Mouse (Mus musculus): Measurements from ENCODE around the gene Gm28557. TPM values are rescaled to one million over a fixed set of nuclear protein-coding genes. Genes with fewer than 3 reads are reported as not detected.
"Not testable (repeated sequence)": the region's sequence is repeated elsewhere in the genome, so short reads cannot be mapped to it uniquely, and the experiment has no call there.

The Gm28557 gene
- polyA plus RNA-seq (2015; fragmentation: Nextera tagmentation; extraction: Ambion mirVana), result 0.99 and 1.5 TPM in 2 replicates

DNA sequence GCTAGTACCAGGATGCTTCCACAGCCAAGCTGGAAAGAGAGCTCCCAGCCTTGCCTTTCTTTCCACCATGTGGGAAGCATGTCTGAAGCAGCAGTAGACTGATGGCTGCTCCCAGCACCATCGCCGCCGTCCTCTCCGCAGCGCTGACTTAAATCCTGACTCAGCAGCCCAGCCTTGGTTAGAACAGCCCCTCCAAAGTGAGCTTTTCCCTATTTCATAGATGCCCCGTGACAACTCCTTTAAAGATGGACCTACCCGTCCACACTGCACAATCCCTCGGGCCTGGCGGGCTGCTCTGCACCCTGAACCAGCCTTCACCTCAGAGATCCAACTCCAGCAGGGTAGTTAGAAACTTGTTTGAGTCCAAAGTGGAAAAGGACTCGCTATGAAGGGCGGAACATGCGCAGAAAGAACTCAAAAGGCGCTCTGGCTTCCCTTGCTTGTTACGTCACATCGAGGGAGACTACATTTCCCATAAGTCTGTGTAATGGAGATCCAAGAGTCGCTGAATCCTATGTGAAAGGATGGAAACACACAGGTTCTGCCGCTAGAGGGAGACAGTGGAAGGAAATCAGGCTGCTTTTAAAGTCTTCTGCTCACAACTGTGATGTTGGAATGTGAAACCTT is at the start of gene Gm28557:
Gm28557 (minus strand) TSS at position 411 of the 627 bp plus-strand sequence.
- under 1% methylated on average over 17 of the region's 17 CpGs for WGBS
- peaks cover 10% of the 10 kb centered on the region for H3K4me1 ChIP-seq
- H3K27me3 ChIP-seq (replicated peaks), result no peaks in the 10 kb centered on the region
- H3K9ac ChIP-seq (replicated peaks), result peak within 1 kb of the TSS; percentile 60
- no peaks in the 10 kb centered on the region; the same call in 1 of the 2 replicates for H3K36me3 ChIP-seq
- peak within 1 kb of the TSS; percentile 66 for H3K4me3 ChIP-seq (replicated peaks)
- peak within 1 kb of the TSS; percentile 86 for H3K4me2 ChIP-seq
- no peaks in the 10 kb centered on the region for H3K9me3 ChIP-seq (replicated peaks)
- peak; percentile 99 for ATAC-seq (ENCODE audit: low FRiP score)
- peak within 1 kb of the TSS; percentile 84 for H3K27ac ChIP-seq (replicated peaks)

DNA sequence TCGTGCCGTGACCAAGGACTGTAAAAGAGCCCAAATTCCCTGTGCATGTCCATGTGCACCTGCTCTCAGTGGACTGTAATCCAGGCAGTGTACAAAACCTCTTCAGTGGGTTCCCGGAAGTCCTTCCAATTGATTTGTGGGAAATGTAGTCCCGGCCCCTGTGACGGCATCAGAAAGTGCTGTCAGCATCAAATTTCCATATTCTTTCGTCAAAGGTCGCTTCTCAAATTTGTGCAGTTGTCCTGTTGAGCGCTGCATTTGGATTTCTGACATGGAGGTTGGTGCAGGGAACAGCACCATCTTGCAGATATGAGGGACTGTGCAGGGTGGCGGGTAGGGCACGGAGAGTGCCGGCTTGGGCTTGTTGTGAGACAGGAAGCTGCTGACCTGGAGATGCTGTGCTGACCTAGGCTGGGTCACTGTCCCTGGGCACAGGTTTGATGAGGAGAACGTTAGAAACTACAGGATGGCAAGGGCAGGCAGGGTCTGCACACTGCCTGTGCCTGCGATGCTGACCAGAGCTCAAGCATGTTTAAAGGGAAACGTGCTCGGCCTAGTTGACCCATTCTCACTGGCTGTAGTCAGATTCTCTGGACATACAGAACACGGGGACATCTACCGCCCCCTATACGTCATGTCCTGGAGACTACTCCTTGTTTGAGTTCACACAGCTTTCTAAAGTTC is 19.8 kb upstream of the Gm28557 start:
- H3K27ac ChIP-seq (replicated peaks), result peak overlapping the region; percentile 82
- under 1% methylated on average over 18 of the region's 18 CpGs for WGBS
- no peaks in the 10 kb centered on the region for H3K27me3 ChIP-seq (replicated peaks)
- peaks cover 9% of the 10 kb centered on the region; the same call in 1 of the 2 replicates for H3K4me1 ChIP-seq
- peak; percentile 98 for ATAC-seq (ENCODE audit: low FRiP score)
- no peaks in the 10 kb centered on the region for H3K9me3 ChIP-seq (replicated peaks)
- no peaks in the 10 kb centered on the region for H3K36me3 ChIP-seq
- peak overlapping the region; percentile 81 for H3K4me2 ChIP-seq
- H3K9ac ChIP-seq (replicated peaks), result peak overlapping the region; percentile 72
- H3K4me3 ChIP-seq (replicated peaks), result peak overlapping the region; percentile 72

DNA sequence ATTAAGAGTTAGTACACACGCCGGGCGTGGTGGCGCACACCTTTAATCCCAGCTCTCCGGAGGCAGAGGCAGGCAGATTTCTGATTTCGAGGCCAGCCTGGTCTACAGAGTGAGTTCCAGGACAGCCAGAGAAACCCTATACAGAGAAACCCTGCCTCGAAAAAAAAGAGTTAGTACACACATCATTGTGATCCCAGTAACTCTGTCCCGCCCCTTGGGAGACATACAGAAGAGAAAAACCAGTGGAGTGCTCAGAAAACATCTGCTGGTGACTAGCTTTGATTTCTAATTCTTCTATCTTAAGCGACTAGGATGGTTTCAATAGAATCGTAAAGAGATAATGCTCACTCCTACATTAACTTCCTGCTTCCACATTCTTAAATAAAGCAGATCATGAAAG is 19.1 kb upstream of the Gm28557 start:
- not testable (repeated sequence) for H3K27me3 ChIP-seq (replicated peaks); H3K36me3 ChIP-seq; H3K4me1 ChIP-seq; H3K9me3 ChIP-seq (replicated peaks)
- peak; percentile 49; the same call in 1 of the 2 replicates for ATAC-seq (ENCODE audit: low FRiP score)
- WGBS, result 78% methylated on average over 10 of the region's 10 CpGs
- Histone ChIP-seq H3K4me2 (peak overlapping the region; percentile 81), H3K27ac (replicated peaks) (peak overlapping the region; percentile 82), H3K4me3 (replicated peaks) (peak overlapping the region; percentile 72), H3K9ac (replicated peaks) (peak overlapping the region; percentile 72; the same call in 1 of the 2 replicates)

DNA sequence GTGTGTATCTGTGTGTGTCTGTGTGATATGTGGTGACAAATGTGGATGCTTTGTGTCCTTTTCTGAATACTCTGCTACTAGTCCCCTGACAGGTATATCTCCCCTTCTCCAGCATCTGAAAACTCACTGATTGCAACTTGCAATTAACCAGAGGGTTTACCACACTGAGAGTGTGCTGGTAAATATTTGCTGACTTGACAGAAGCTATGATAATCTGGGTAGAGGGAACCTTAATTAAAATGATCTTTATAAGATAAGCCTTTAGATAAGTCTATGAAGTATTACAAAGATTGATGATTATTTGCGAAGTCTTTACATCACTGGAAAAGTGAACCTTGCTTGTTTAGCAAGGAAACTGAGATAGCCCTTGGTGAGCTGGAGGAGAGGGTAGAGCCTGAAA is 16.1 kb upstream of the Gm28557 start:
- no peak overlapping the region for H3K4me2 ChIP-seq
- WGBS, result 94% methylated on average over 1 of the region's 1 CpGs
- no peak for ATAC-seq (ENCODE audit: low FRiP score)

DNA sequence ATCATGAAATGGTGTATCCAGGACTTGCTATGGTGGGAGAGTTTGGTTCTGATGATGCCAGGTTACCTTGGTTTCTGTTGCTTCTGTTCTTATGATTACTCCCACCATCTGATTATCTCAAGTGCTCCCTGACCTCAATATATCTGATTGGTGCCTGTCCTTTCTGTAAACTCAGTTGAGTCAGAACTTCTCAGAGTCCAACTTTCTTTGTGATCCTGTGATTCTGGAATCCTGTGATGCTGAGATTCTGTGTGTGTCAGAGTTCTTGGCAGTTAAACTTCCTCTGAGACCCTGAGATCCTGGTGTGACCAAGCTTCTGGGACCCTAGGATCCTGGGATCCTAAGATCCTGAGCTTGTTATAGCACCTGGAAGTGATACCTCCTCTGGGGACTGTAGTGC is 13.0 kb upstream of the Gm28557 start, which contains the start of gene Zfp759:
Zfp759 (plus strand) TSS at position 301 of the 400 bp plus-strand sequence.
- H3K4me2 ChIP-seq; H3K4me1 ChIP-seq; ATAC-seq (ENCODE audit: low FRiP score); H3K27me3 ChIP-seq (replicated peaks); H3K36me3 ChIP-seq; H3K4me3 ChIP-seq (replicated peaks); H3K9ac ChIP-seq (replicated peaks); H3K27ac ChIP-seq (replicated peaks); H3K9me3 ChIP-seq (replicated peaks): not testable (repeated sequence)

More for the DNA sequence above, 16.1 kb upstream of the Gm28557 start:
- H3K4me3 ChIP-seq (replicated peaks), result no peak overlapping the region
- peaks cover 9% of the 10 kb centered on the region; the same call in 1 of the 2 replicates for H3K4me1 ChIP-seq
- H3K9me3 ChIP-seq (replicated peaks), result no peaks in the 10 kb centered on the region
- no peak overlapping the region for H3K27ac ChIP-seq (replicated peaks)
- H3K9ac ChIP-seq (replicated peaks), result no peak overlapping the region
- no peaks in the 10 kb centered on the region for H3K27me3 ChIP-seq (replicated peaks)
- H3K36me3 ChIP-seq, result no peaks in the 10 kb centered on the region

DNA sequence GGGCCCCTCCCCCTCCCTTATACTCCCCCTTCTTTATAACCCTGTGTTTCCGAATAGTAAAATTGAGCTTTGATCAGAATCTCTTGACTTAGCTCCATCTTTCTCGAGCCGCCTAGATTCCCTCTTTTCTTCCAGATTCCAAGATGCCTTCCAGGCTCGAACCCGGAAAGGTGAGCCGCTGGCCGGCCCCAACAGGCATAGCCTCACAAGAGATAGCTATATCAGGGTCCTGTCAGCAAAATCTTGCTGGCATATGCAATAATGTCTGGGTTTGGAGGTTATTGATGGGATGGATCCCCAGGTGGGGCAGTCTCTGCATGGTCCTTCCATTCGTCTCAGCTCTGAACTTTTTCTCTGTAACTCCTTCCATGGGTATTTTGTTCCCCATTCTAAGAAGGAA is 7.8 kb upstream of the Gm28557 start, which contains the start of gene Rslcan18:
Rslcan18 (minus strand) TSS at position 101 of the 400 bp plus-strand sequence.
- not testable (repeated sequence) for H3K27me3 ChIP-seq (replicated peaks); ATAC-seq (ENCODE audit: low FRiP score); H3K36me3 ChIP-seq; H3K27ac ChIP-seq (replicated peaks); H3K4me3 ChIP-seq (replicated peaks); H3K9me3 ChIP-seq (replicated peaks); H3K4me1 ChIP-seq; H3K4me2 ChIP-seq; H3K9ac ChIP-seq (replicated peaks)
- WGBS, result 91% methylated on average over 8 of the region's 8 CpGs

DNA sequence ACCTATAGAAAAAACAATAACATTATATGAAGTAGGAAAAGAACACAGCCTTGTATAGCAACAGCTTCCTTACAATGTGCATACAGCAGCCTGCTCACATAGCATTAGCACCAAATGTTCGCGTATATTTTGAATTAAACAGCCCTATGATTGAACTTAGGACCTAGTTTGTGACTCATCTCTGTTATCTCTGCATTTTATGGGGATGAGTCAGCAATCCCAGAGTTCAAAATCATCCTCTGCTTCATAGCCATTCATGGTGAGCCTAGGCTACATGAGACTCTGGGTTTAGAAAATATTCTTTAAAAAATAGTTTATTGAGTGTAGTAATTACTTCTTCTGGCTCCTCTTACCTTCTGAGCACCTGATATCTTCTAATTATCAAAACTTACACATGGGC is 4.9 kb upstream of the Gm28557 start:
- 93% methylated on average over 2 of the region's 2 CpGs for WGBS
- ATAC-seq (ENCODE audit: low FRiP score), result no peak
- no peaks in the 10 kb centered on the region for H3K36me3 ChIP-seq

DNA sequence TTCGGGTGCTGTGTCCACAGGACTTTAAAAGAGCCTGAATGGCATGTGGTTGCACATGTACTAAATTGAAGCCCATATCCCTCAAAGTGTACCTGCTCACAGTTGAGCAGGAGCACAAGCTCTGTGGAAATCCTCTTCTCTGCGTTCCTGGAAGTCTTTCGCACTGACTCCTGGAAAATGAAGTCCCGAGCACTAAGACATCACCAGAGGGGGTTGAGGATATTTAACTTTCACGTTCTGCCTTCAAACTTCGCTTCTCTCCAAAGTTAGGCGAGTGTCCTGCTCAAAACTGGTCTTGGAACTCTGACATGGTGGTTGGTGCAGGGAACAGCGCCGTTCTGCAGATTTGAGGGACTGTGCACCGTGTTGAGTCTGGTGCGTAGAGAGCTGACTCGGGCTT is 3.7 kb upstream of the Gm28557 start:
- no peak overlapping the region for H3K4me2 ChIP-seq
- peaks cover 10% of the 10 kb centered on the region for H3K4me1 ChIP-seq
- no peaks in the 10 kb centered on the region for H3K36me3 ChIP-seq
- H3K27me3 ChIP-seq (replicated peaks), result no peaks in the 10 kb centered on the region
- H3K9ac ChIP-seq (replicated peaks), result no peak overlapping the region
- 86% methylated on average over 12 of the region's 12 CpGs for WGBS
- no peak overlapping the region for H3K4me3 ChIP-seq (replicated peaks)
- no peak for ATAC-seq (ENCODE audit: low FRiP score)
- H3K27ac ChIP-seq (replicated peaks), result no peak overlapping the region
- no peaks in the 10 kb centered on the region for H3K9me3 ChIP-seq (replicated peaks)

More for the DNA sequence above, 4.9 kb upstream of the Gm28557 start:
- H3K4me2 ChIP-seq, result no peak overlapping the region
- no peak overlapping the region for H3K9ac ChIP-seq (replicated peaks)
- H3K9me3 ChIP-seq (replicated peaks), result no peaks in the 10 kb centered on the region
- H3K27ac ChIP-seq (replicated peaks), result no peak overlapping the region
- no peaks in the 10 kb centered on the region for H3K27me3 ChIP-seq (replicated peaks)
- no peaks in the 10 kb centered on the region for H3K4me1 ChIP-seq
- no peak overlapping the region for H3K4me3 ChIP-seq (replicated peaks)

DNA sequence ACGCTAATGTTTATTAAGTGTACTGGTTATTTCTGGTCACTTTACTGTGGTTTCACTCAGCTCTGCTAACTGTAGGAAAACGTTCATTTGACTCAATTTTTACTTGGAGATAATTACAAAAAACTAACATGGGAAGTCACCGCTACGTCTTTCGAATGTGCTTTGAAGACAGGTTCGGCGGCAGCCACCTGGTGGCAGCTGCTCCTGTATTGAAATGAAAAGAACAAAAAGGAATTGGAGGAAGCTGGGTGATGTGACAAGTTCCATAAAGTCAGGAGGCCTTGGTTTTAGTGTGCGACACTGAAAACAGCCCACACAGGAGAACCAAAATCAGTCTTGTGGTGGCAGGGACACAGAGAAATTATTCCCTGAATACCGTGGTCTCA is 410 bp upstream of the Gm28557 start:
- Histone ChIP-seq H3K9ac (replicated peaks) (peak overlapping the region; percentile 34), H3K9me3 (replicated peaks) (no peaks in the 10 kb centered on the region), H3K4me3 (replicated peaks) (peak overlapping the region; percentile 66), H3K27me3 (replicated peaks) (no peaks in the 10 kb centered on the region), H3K4me1 (peaks cover 10% of the 10 kb centered on the region), H3K36me3 (no peaks in the 10 kb centered on the region; the same call in 1 of the 2 replicates), H3K4me2 (peak overlapping the region; percentile 86), H3K27ac (replicated peaks) (peak overlapping the region; percentile 84)
- WGBS, result 4% methylated on average over 9 of the region's 9 CpGs
- ATAC-seq (ENCODE audit: low FRiP score), result peak; percentile 87

DNA sequence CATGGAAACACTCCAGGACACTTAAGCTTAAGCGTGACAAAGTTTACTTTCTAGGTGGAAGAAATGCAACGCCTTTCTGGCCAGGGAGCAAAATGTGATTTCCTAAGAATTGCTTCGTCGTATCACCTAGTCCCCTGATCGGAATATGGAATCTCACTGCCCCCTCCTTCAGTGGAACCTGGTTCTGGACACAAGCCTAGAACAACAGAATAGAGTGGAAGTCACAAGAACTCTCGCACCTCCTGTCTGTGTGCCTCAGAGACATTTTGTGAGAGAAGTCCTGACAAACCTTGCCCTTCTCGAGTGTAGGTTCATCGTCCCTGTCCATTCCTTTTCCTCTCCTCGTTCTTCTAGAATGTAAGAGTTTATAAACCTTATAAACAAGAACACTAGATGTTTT is 723 bp downstream of the Gm28557 start:
- Histone ChIP-seq H3K9me3 (replicated peaks) (no peaks in the 10 kb centered on the region), H3K4me3 (replicated peaks) (peak overlapping the region; percentile 66), H3K9ac (replicated peaks) (peak overlapping the region; percentile 60), H3K4me1 (peaks cover 10% of the 10 kb centered on the region), H3K4me2 (peak overlapping the region; percentile 86), H3K36me3 (no peaks in the 10 kb centered on the region; the same call in 1 of the 2 replicates), H3K27ac (replicated peaks) (peak overlapping the region; percentile 84; the same call in 1 of the 2 replicates), H3K27me3 (replicated peaks) (no peaks in the 10 kb centered on the region)
- no peak for ATAC-seq (ENCODE audit: low FRiP score)
- WGBS, result 70% methylated on average over 9 of the region's 9 CpGs

DNA sequence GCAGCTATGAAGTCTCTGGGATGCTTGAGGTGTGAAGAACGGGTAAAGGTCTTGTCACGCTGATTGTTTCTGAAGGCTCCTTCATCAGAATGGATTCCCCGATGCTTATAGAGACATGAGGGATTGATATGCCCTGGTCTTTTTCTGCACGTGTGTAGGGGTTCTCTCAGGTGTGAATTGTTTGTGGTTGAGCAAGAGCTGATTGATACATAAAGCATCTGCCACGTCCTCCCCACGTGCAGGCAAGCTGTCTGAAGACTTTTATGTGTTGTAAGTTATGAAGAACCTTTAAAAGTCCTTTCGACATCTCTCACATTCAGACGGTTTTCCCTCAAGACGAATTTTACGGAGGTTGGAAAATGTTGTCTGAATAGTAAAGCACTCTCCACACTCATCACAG is 10.5 kb downstream of the Gm28557 start, which contains the start of gene Zfp708:
Zfp708 (minus strand) TSS at position 101 of the 400 bp plus-strand sequence.
- H3K36me3 ChIP-seq, result no peaks in the 10 kb centered on the region
- H3K27me3 ChIP-seq (replicated peaks), result no peaks in the 10 kb centered on the region
- H3K27ac ChIP-seq (replicated peaks), result no peak within 1 kb of the TSS
- no peak for ATAC-seq (ENCODE audit: low FRiP score)
- WGBS, result 91% methylated on average over 10 of the region's 10 CpGs
- H3K9ac ChIP-seq (replicated peaks), result no peak within 1 kb of the TSS
- no peak within 1 kb of the TSS for H3K4me2 ChIP-seq
- H3K4me3 ChIP-seq (replicated peaks), result no peak within 1 kb of the TSS
- H3K9me3 ChIP-seq (replicated peaks), result no peaks in the 10 kb centered on the region
- no peaks in the 10 kb centered on the region for H3K4me1 ChIP-seq

DNA sequence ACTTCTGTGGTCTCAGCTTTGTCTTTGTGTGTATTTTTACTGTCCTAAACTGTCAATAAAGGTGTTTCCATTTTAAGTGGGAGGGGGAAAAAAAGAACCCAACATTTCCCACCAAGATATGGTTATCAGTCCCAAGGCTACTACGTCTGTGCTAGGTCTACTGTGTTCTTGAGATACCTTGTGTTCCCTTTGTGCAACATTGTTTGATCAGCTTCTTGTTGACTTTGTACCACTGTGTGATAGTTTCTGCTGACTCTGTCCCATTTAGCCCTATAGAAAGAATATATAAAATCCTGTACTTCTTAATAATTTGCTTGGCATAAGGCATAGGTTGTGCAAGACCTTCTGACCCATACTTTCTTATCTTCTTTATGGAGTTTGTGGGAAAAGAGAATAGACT is 18.2 kb downstream of the Gm28557 start:
- 88% methylated on average over 1 of the region's 1 CpGs for WGBS
- Histone ChIP-seq H3K27me3 (replicated peaks) (no peaks in the 10 kb centered on the region), H3K4me2 (no peak overlapping the region)

More for the DNA sequence above, 18.2 kb downstream of the Gm28557 start:
- ATAC-seq (ENCODE audit: low FRiP score), result no peak
- H3K4me1 ChIP-seq, result no peaks in the 10 kb centered on the region
- no peaks in the 10 kb centered on the region for H3K9me3 ChIP-seq (replicated peaks)
- H3K27ac ChIP-seq (replicated peaks), result no peak overlapping the region
- H3K9ac ChIP-seq (replicated peaks), result no peak overlapping the region
- no peaks in the 10 kb centered on the region for H3K36me3 ChIP-seq
- H3K4me3 ChIP-seq (replicated peaks), result no peak overlapping the region
